Comparison of ENCODE assay signal across 9 mouse cellular contexts in the genomic region with DNA sequence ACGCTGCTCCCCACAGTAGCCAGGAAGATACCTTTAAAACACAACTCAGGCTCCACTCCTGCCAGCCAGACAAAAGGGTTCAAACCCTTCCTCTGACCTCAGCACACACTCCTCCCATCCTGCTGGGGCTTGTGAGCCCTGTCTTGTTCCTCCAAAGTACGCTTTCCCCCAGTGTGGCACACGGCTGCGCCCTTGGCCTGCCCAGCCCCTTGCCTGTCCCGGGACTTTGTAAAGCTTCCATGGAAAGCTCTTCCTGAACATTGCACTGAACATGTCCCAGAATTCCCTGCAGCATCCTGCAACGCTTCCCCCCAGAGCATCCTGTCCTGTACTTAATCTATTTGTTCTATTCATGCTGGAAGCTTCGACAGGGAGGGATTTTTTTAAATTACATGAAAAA. TPM values are rescaled to one million over a fixed set of nuclear protein-coding genes. Genes with fewer than 3 reads are reported as not detected.
A peak's percentile ranks its signal among the peaks of the same experiment; 100 is the strongest.
DNase-seq lines count a peak whose midpoint lies in the region; ATAC-seq and TF ChIP-seq lines count a peak whose summit lies in the region.
"Had no signal": no experiment of that assay in that cellular context is flagged by ENCODE, and none has a peak within 500 bp of the region (broad histone marks: within the 10 kb centered on the region; RNA-seq: fewer than 3 reads in every experiment).

No protein-coding gene starts in this region.

- WGBS in forebrain, embryonic 14.5 days = 29% methylated on average over 7 of the region's 7 CpGs
- WGBS in limb, embryonic 11.5 days = 50% methylated on average over 7 of the region's 7 CpGs
- 56% methylated on average over 7 of the region's 7 CpGs for WGBS in neural tube, embryonic 14.5 days

- no peaks in the 10 kb centered on the region for H3K9me3 ChIP-seq in forebrain, embryonic 14.5 days (replicated peaks; ENCODE audit: control insufficient read depth, low read length)
- H3K9me3 ChIP-seq in limb, embryonic 11.5 days (ENCODE audit: control insufficient read depth, low read length) = no peaks in the 10 kb centered on the region
- no peaks in the 10 kb centered on the region for H3K9me3 ChIP-seq in neural tube, embryonic 14.5 days (ENCODE audit: control insufficient read depth, low read length)

- peak overlapping the region; percentile 71; the same call in 1 of the 2 replicates for H3K27ac ChIP-seq in layer of hippocampus, adult 2 months
- no peak overlapping the region for H3K27ac ChIP-seq in forebrain, embryonic 14.5 days (ENCODE audit: low read depth, low read length)
- H3K27ac ChIP-seq in limb, embryonic 11.5 days (replicated peaks; ENCODE audit: low read depth, low read length) = no peak overlapping the region
- H3K27ac ChIP-seq in neural tube, embryonic 14.5 days (ENCODE audit: low read depth, low read length) = peak overlapping the region; percentile 55; the same call in 1 of the 2 replicates

- no peaks in the 10 kb centered on the region for H3K36me3 ChIP-seq in forebrain, embryonic 14.5 days (ENCODE audit: control insufficient read depth, insufficient read depth, low read length)
- H3K36me3 ChIP-seq in limb, embryonic 11.5 days (ENCODE audit: control insufficient read depth, insufficient read depth, low read length) = no peaks in the 10 kb centered on the region
- no peaks in the 10 kb centered on the region for H3K36me3 ChIP-seq in neural tube, embryonic 14.5 days (ENCODE audit: control insufficient read depth, insufficient read depth, low read length)

- H3K4me2 ChIP-seq in forebrain, embryonic 14.5 days (ENCODE audit: low read length) = peak overlapping the region; percentile 47
- peak overlapping the region; percentile 48; the same call in 1 of the 2 replicates for H3K4me2 ChIP-seq in limb, embryonic 11.5 days (ENCODE audit: low read depth, severe bottlenecking)
- peak overlapping the region; percentile 43 for H3K4me2 ChIP-seq in neural tube, embryonic 14.5 days (ENCODE audit: low read depth, low read length)

- no peak for DNase-seq in layer of hippocampus, adult 2 months (ENCODE audit: low spot score in 2 of 2)
- DNase-seq in layer of hippocampus, postnatal 25 days (ENCODE audit: extremely low spot score in 1 of 2, low spot score in 1 of 2) = no peak
- no peak for DNase-seq in forebrain, embryonic 14.5 days (ENCODE audit: low spot score)
- no peak for DNase-seq in limb, embryonic 11.5 days (ENCODE audit: low spot score)
- no peak for DNase-seq in thymus, adult 18-20 months
- DNase-seq in spleen, postnatal 10 days (ENCODE audit: low spot score in 2 of 2) = no peak
- DNase-seq in urinary bladder, postnatal 14 days (ENCODE audit: low spot score) = no peak

- no peak for TF ChIP-seq CTCF in layer of hippocampus, adult 2 months (conservative IDR thresholded peaks at IDR 0.05)

- H3K9ac ChIP-seq in forebrain, embryonic 14.5 days (ENCODE audit: low read length) = peak overlapping the region; percentile 54; the same call in 1 of the 2 replicates
- H3K9ac ChIP-seq in limb, embryonic 11.5 days (ENCODE audit: low read length) = no peak overlapping the region
- peak overlapping the region; percentile 46 for H3K9ac ChIP-seq in neural tube, embryonic 14.5 days (replicated peaks; ENCODE audit: low read depth, low read length)

- peak; percentile 16; the same call in 1 of the 2 replicates for ATAC-seq in forebrain, embryonic 14.5 days
- ATAC-seq in limb, embryonic 11.5 days (ENCODE audit: insufficient number of reproducible peaks, low FRiP score, low TSS enrichment, low read depth) = no peak
- no peak for ATAC-seq in neural tube, embryonic 14.5 days (ENCODE audit: low read depth)
- ATAC-seq: activated CD4-positive, CD25-positive, alpha-beta regulatory T cell, adult 4 months had no signal

- no peaks in the 10 kb centered on the region for H3K27me3 ChIP-seq in forebrain, embryonic 14.5 days (replicated peaks; ENCODE audit: control insufficient read depth, insufficient read depth, low read length)
- no peaks in the 10 kb centered on the region for H3K27me3 ChIP-seq in limb, embryonic 11.5 days (ENCODE audit: control insufficient read depth, insufficient read depth, low read length)
- no peaks in the 10 kb centered on the region for H3K27me3 ChIP-seq in neural tube, embryonic 14.5 days (ENCODE audit: control insufficient read depth, insufficient read depth, low read length)

- no peak overlapping the region for H3K4me3 ChIP-seq in layer of hippocampus, adult 2 months
- H3K4me3 ChIP-seq in forebrain, embryonic 14.5 days (ENCODE audit: low read depth, low read length) = peak overlapping the region; percentile 21; the same call in 1 of the 2 replicates
- H3K4me3 ChIP-seq in limb, embryonic 11.5 days (ENCODE audit: low read depth, low read length) = peak overlapping the region; percentile 15; the same call in 1 of the 2 replicates
- H3K4me3 ChIP-seq in neural tube, embryonic 14.5 days (ENCODE audit: low read depth, low read length) = no peak overlapping the region

- H3K4me1 ChIP-seq in forebrain, embryonic 14.5 days (ENCODE audit: control insufficient read depth, insufficient read depth, low read length) = peaks cover 13% of the 10 kb centered on the region; the same call in 1 of the 2 replicates
- H3K4me1 ChIP-seq in limb, embryonic 11.5 days (ENCODE audit: control insufficient read depth, insufficient read depth, low read length) = 0 out of 2 replicates have a peak, but pooled peaks cover 4% of the 10 kb centered on the region
- peaks cover 6% of the 10 kb centered on the region; the same call in 1 of the 2 replicates for H3K4me1 ChIP-seq in neural tube, embryonic 14.5 days (ENCODE audit: control insufficient read depth, insufficient read depth, low read length)

RNA-seq across cellular contexts. Expression of gene Tmem150c, which starts 38.4 kb away (rescaled TPM):
- 10 to 100 TPM; 79.7 to 88.9 TPM for total RNA-seq in layer of hippocampus, adult 2 months (2021)
- 10 to 100 TPM; 76.7 to 79.5 TPM for total RNA-seq in layer of hippocampus, postnatal 25 days (2021)
- 17.0 and 21.8 TPM in 2 replicates for polyA plus RNA-seq in forebrain, embryonic 14.5 days (2014; fragmentation: Nextera tagmentation; extraction: Ambion mirVana)
- 0.40 and 0.43 TPM in 2 replicates for polyA plus RNA-seq in limb, embryonic 11.5 days (2014; fragmentation: Nextera tagmentation; extraction: Ambion mirVana)
- 22.1 and 22.3 TPM in 2 replicates for polyA plus RNA-seq in neural tube, embryonic 14.5 days (2014; fragmentation: Nextera tagmentation; extraction: Ambion mirVana)
- polyA plus RNA-seq: activated CD4-positive, CD25-positive, alpha-beta regulatory T cell, adult 4 months had no signal

Comparison
In these comparisons a context has a peak if more than half of its experiments do, and no peak if none do; other contexts are left out.
1. H3K27ac ChIP-seq: peak in layer of hippocampus, adult 2 months (single experiment) and neural tube, embryonic 14.5 days (single experiment); none in forebrain, embryonic 14.5 days (single experiment) and limb, embryonic 11.5 days (single experiment).
2. H3K4me3 ChIP-seq: peak in forebrain, embryonic 14.5 days (single experiment) and limb, embryonic 11.5 days (single experiment); none in layer of hippocampus, adult 2 months (single experiment) and neural tube, embryonic 14.5 days (single experiment).
3. RNA of gene Tmem150c, which starts 38.4 kb away (polyA plus RNA-seq): 22.1 to 22.3 TPM in neural tube, embryonic 14.5 days and 17.0 to 21.8 TPM in forebrain, embryonic 14.5 days; 0.40 to 0.43 TPM in limb, embryonic 11.5 days; every median in the first group is over 10 times any median in the second.
4. Peak in every context shown above with its lines, with median percentiles within 50 percentile points of each other: H3K4me2 ChIP-seq.